Mouse (Mus musculus): Measurements from ENCODE around the gene Dynlrb2. TPM values are rescaled to one million over a fixed set of nuclear protein-coding genes. Genes with fewer than 3 reads are reported as not detected.

The Dynlrb2 gene
- under 1 TPM in 1 of 4 experiments, not detected in 3; 0.86 TPM for total RNA-seq (2022)

DNA sequence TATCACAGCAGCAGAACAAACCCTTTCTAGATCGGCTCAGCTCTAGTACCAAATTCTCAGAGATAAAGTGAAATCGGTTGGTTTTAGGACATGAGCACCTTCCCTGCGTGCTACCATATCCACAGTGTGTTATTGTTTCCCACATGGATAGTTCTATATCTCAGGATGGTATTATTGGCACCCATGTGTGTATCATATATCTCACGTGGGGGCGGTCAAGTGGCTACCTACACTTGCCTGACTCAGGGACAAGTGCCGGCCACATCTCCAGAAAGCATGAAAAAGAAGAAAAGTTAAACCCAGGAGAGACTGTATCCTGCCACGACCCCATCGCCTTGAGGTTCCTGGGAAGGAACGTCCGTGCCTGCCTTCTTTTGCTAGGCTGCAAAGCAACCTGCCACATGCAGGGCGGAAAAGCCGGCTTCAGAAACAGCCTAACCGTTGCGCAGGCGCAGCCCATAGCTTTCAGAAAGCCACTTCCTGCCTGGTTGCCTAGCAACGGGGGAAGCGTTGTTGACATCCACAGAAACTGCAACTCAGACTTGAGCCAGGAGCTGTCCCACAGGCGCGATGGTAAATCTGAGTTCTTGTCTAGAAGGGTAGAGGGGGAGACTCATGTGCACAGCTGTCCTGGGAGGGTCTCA, at the start of gene Dynlrb2:
Gene Dynlrb2, plus strand, starts transcription at position 498 of the 644 bp plus-strand sequence.
- DNase-seq (ENCODE audit: low spot score in 2 of 2) = peak; percentile 79 to 85

DNA sequence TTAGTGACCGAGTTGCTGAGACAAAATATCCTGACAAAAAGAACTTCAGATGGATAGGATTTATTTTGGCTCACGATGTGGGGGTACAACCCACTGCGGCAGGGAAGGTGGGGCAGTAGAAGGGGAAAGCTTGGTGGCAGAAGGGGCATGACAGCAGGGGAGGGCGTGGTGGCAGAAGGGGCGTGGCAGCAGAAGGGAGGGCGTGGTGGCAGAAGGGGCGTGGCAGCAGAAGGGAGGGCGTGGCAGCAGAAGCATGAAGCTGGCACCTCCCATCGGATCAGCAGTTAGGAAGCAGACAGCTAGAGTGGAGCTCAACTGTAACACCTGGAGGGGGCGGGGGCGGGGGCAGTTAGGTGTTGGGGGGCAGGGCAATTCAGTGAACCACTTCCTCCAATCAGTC, 46.2 kb upstream of the Dynlrb2 start:
- no peak for DNase-seq (ENCODE audit: low spot score in 2 of 2)

DNA sequence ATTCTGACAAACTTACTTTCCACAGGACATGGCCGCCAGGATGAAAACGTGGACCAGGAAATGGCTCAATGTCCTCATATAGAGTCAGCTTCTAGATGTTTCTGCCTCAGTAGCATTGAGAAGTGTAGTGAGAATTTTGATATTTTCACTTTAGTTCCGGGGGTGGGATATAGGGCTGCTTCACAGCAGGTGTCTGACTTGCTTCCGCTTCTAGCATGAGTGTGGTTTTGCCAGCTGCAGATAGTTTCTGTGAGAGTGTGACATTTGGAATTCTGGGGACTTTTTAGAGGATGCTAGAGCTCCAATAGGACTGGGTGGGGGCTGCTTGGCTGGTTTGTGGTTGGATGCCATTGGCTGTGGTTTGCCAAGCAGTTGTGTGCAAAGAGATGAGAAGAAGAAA, 43.3 kb upstream of the Dynlrb2 start:
- no peak for DNase-seq (ENCODE audit: low spot score in 2 of 2)

DNA sequence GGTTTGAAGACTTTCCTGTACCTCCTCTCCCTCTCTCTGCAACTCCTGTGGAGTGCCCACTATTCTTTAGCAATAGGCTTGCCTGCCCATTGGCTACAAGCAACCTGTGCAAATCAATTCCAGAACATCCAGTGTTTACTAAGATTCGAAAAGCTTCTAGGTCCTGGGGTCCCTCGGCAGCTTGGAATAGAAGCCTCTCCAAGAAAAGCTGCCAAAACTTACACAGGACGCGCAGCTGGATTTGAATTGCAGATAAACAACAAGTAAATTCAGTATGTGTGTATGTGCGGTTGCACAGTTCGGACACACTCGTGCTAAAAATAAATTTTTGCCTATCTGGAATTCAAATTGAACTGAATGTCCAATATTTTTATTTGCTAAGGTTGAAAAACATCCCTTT, 38.2 kb upstream of the Dynlrb2 start:
- DNase-seq (ENCODE audit: low spot score in 2 of 2) = no peak

DNA sequence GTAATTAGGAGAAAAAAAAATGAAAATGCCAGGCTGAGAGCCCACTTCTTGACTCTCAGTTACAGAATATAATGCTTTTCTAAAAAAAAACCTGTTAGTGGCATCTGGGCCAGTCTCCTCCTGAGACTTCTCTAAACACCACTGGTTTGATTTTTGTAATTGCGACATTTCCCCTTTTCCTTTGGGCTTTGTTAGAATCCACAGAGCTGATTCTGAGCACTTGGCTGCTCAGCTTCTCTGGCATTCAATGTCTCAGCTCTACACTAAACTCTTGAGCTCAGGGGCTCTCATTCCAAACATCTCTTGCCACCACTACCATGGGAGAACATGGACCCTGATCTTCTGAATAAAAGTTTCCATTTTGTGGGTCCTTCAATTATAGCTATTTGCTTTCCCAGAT, 37.7 kb upstream of the Dynlrb2 start:
- DNase-seq (ENCODE audit: low spot score in 2 of 2) = no peak

DNA sequence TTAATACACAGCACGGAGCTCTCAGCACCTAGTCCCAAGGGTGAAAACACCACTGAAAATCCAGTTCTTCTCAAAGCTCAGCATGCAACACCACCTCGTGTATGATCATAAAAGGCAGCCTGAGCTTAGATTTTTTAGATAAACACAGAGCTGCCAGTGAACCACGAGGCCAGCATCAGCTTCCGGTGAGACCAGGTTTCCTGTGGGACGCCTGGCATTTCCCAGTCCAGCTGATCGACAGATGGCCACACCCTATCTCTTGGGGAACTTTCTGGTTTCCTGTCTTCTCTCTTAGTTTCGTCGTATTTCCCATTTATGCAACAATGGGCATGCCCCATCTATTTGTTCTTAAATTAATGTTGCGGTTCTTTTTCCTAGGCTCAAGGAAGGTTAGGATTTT, 26.8 kb upstream of the Dynlrb2 start:
- DNase-seq (ENCODE audit: low spot score in 2 of 2) = no peak

DNA sequence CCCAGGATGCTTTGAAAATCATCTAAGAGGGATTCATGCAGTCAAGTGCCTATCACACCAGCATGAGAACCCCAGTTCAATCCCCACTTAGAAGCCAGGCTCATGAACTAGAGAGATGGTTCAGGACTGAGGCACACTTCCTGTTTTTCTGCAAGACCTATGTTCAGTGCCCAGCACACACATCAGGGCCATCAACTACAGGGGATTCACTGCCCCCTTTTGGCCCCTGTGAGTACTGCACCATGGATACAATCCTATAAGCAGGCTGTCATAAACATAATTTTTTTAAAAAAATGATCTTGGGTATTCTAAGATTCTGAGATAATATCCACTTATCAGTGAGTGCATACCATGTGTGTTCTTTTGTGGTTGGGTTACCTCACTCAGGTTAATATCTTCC, 26.1 kb upstream of the Dynlrb2 start:
- no peak for DNase-seq (ENCODE audit: low spot score in 2 of 2)

DNA sequence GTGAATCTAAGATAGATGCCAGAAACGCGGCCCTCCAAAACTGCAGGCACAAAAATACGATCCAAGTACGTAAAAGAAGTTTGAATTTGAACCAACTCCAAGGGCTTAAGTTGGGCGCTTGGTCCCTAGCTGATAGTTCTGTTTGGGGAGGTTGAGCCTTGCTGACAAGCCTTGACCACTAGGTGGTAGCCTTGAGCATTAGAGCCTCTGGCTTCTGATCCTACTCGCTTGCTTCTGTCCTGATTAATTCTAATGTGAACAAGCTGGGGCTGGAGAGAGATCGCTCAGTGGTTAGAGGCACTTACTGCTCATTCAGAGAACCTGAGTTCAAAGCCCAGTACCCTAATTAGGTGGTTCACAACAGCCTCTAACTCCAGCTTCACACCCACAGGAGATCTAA, 23.9 kb upstream of the Dynlrb2 start:
- peak; percentile 8 to 11 for DNase-seq (ENCODE audit: low spot score in 2 of 2)

DNA sequence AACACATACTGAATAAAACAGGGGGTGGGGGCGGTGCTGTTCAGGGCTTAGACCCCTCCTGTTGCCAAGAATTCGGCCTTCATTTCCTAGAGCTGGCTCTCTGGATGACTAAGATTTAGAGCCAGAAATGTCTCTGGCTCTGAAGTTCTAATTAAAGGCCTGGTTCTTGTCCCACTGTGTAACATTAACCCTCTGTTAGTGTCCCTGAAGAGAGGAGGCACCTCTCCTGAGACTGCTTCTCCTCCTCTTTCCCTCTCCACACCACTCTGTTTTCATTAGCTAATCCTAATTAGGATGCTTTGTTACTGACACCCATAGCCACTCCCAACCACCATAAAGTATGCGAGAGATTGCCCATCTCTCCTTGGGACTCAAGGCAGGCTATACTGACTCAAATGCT, 22.0 kb upstream of the Dynlrb2 start:
- no peak for DNase-seq (ENCODE audit: low spot score in 2 of 2)

DNA sequence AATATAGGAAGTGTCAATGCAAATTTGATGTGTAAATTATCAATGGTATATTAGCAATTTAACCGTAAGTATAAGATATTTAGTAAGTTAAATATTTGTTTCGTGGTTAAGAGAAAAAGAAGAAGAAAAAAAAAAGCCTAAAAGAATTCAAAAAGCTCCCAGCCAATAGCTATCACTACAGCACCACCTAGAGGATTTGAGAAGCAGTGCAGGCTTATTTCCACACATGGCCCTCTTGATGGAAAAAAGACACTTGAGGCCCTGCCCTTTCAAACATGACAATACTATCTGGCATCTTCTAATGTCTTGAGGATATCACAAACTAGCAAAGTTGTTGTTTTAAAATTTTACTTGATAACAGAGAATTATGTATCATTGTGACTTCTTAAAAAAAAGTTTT, 20.7 kb upstream of the Dynlrb2 start:
- no peak for DNase-seq (ENCODE audit: low spot score in 2 of 2)

DNA sequence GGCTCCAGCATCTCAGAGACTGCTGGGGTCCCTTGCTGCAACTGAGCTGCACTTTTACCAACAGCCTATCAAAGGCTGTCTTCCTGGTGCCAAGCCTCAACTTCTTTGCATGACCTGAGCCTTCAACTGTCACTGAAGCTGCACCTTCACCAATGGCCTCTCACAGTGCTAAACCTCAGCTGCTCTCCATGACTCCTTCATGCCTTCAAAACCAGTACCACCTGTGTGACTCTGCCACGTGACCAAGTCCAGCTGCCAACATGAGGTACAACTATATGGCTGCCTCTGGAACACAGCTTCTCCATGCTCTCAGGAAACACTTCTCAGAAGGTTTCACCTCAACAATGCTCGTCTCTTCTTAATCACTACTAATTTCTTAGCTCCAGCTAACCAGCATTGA, 16.2 kb upstream of the Dynlrb2 start:
- DNase-seq (ENCODE audit: low spot score in 2 of 2) = no peak

DNA sequence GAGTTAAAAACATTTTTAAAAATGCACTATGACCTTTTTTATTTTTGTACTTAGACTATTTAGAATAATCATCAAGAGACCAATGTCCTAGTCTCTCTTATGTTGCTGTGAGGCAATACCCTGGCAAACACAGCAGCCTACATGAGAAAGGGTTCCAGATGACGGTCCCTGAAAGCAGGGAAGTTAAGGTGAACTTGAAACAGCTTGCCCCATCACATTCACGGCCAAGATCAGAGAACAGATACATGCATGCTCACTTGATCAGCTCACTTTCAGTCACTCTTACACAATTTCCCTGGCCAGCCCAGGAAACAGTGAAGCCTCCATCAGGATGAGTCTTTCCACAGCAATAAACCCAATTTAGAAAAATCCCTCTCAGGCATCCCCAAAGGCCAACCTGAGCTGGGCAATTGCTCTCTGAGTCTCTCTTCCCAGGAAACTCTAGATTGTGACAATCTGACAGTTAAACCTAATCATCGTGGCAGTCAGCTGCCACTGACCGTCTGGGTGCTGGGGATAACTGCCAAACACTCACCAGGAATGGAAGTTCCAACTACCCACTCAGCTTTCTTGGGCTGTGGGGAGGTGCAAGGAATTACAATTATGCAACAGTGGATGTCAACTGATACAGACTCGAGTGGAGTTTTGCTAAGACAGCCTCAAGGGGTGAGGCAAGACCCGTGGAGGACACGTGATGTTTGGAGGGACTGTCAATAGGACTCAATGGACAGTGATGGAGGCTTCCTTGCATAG, 4.5 kb upstream of the Dynlrb2 start:
- DNase-seq (ENCODE audit: low spot score in 2 of 2) = no peak

DNA sequence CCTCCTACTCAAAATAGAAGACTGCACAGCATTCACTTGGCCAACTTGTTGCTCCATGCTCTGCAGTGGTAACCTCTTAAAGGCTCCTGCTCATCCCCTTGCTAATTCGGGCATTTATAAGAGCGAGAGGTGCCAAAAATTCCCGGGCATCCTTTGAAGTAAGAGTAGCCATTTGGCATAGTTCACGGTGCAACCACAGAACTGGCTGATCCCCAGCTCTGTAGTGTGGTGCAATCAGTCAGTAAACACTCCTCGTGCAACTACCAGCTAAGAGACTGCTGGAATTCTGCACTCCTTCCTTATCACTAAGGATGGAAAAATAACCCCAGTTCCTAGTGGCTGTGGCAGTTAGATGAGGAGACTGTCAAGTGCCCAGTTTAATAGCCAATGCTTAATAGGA, 3.9 kb downstream of the Dynlrb2 start:
- DNase-seq (ENCODE audit: low spot score in 2 of 2) = peak; percentile 55 to 75

DNA sequence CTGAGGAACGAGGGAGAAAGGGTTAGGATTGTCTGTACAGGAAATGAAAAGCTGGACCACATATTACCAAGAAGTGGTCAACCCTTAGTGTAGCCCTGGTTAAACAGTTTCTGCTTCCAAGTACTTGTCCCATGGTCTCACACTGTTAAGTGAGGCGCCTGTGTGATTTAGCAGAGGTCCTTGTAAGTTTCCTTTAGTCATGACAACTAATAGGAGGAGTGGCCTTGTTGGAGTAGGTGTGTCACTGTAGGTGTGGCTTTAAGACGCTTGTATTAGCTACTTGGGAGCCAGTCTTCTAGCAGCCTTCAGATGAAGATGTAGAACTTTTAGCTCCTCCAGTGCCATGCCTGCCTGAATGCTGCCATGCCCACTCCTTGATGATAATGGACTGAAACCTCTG, 4.5 kb downstream of the Dynlrb2 start:
- no peak for DNase-seq (ENCODE audit: low spot score in 2 of 2)

DNA sequence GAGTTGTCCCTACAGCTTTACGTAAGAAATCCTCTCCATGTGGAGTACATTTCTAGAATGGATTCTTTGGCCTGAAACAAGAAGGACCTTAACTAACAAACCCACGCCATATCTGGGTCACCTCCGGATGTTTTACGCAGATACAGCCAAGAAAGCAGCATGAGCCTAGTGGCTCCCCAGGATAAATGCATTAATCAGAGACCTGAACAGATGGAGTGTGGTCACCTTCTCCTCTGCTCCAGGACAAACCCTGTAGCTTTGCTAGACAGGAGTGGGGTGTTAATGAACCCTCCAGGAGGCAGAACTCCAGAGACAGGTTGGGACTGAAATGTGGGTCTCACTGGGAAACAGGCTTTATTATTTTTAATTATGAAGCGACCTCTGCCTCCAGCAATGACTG, 14.9 kb downstream of the Dynlrb2 start:
- no peak for DNase-seq (ENCODE audit: low spot score in 2 of 2)

DNA sequence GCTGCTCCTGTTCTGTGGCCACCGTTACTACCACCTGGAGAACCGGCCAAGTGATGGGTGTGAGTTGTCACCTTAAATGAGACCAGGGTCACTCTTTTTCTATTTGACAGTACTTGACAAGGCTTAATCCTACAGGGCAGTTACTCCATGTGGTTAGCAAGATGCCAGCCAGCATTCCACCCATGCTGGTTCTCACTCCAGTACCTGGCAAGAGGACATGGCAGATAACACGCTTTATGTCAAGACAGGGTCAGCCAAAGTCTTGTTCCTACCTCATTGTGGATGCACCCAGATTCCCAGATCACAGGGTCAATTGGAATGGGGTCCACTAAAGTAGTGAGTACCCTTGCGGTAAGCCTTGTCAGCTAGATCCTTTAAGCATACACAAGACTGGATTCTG, 16.4 kb downstream of the Dynlrb2 start:
- DNase-seq (ENCODE audit: low spot score in 2 of 2) = no peak

DNA sequence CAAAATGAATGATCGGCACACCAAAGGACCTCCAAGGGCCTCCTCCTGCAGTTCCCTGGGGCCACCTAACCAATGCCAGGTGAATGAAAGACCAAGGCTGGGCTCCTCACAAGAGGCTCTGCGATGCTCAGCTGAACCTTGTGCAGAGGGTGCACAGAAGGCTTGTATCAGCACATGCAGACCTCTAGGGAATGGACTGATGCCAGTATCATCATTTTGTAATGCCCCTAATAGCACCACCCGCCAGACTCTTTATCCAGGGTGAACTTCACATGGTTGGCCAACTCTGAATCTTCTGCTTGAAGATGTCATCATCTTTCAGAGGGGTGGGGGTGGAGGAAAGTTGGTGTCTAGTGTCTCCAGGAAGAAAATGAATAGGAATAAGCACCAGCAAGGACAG, 16.9 kb downstream of the Dynlrb2 start:
- DNase-seq (ENCODE audit: low spot score in 2 of 2) = no peak

DNA sequence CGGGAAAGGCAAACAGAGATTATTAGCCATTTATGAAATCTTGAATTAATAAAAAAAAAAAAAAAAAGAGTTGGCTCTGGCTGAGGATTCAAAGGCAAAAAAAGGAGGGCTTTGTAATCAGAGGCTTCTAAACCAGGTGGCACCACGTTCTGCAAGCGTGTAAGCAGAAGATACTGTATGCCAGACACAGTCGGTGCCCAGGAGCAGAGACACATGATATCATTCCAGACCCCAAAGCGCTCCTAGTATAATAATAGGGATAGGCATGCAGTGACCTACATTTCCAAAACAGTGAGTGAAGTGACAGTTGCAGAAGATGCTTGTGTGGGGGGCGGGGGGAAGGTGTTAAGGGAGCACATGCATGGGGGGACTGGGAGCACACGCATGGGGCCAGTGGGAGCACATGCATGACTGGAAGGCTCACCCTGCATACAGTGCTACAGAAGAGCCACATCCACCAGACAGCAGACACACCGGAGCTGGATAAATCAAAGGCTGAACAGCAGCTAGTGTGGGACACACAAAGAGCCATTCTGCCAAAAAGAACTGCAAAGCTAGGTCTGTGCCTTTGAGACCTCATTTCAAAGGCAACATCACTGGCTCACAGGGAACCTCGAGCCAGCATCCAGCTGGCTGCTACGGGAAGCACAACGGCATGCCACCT, 17.5 kb downstream of the Dynlrb2 start:
- no peak for DNase-seq (ENCODE audit: low spot score in 2 of 2)

DNA sequence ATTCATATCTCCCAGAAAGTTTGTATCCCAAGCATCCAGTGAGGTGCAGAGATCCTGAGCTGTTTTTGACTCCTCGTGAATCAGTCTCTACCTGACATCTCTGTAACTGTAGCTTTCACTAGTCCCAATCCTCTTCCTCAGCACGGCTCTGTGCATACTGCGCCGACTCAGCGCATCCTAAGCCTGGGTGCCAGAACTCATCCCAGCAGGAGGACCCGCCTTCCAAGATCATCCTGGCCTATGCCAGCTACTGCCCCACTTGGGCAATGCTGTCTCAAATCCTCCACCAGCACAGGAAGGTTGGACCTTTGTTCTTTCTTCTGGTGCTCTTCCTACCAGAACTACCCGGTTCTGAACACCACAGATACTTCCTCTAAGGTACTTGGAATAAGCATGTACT, 20.1 kb downstream of the Dynlrb2 start:
- no peak for DNase-seq (ENCODE audit: low spot score in 2 of 2)

DNA sequence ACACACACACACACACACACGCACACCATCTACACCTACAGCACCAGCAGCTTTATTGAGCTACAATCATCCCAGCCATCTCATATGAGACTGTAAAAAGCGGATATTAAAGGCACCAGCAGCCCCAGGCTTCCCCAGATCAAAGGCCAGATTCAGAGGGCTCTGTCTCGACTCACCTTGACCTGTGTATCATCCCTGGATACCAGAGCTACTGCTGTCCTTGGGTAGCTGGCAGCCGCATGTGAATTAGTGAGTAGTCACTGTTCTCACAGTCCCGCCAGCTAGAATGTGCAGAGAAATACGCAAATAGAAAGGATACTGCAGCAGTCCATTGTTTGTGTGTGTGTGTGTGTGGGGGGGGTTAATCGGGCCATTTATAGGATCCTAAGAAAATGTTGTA, 24.0 kb downstream of the Dynlrb2 start:
- no peak for DNase-seq (ENCODE audit: low spot score in 2 of 2)

DNA sequence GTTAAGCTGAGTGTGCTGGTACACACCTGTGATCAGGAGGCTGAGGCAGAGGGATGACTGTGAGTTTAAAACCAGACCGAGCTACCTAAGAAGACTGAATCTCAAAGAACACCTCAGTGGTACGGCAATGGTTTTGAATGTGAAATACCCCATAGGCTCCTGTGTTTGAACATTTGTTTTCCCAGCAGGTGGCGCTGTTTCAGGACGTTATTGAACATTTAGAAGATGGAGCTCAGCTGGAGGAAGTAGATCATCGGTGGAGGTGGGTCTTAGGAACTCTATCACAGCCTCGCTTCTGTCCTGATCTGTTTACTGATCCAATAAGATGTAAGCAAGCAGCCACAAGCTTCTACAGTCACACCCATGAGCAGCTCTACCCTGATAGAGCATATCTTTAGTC, 28.3 kb downstream of the Dynlrb2 start:
- DNase-seq (ENCODE audit: low spot score in 2 of 2) = no peak

DNA sequence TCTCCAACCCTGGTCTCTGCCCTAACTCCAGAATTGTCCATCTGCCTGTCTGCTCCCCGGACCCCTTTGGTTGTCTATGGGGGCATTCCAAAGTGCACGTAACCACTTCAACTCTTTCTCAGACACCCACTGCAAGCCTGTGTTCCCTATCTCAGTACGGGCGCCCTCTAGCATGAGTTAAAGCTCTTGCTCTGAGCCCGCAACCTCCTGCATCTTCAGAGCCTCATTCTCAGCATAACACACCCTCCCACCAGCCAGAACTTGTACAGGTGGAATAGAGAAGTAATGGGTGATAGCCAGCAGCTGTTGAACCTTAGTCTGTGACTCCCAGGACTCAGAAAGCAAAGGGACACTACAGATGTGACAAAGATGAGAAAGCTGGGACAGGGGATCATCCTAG, 32.0 kb downstream of the Dynlrb2 start:
- no peak for DNase-seq (ENCODE audit: low spot score in 2 of 2)

DNA sequence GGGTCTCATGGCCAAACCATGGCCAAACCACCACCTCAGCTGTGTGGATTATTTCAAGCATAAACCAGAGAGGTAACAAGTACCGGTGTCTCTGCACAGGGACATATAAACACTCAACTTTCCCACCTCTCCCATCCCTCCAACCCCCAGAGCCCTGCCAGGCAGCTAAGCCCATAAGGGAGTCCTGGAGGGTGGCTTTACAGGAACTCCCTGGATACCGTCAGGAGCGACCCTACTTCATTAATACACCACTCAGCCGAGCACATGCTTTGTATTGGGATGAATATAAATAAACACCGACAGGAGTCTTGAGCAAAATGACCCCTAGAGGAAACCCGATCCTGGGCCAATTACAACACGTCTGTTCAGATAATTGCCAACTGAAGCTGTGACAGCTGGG, 34.0 kb downstream of the Dynlrb2 start:
- DNase-seq (ENCODE audit: low spot score in 2 of 2) = no peak
